Mouse (Mus musculus) kidney, postnatal 36 days (tissue): ENCODE measurements at regions not wholly inside any gene's neighbourhood (a gene's known extent, or its start where the extent isn't known, plus 50 kb on each side); places are given as distances from the start of the nearest gene placed in this dataset.

ENCODE experiments used
- DNase-seq, 2 experiments: peaks; one replicate each; pipeline ENCODE4 v3.0.0; 2021 to 2022; ENCODE audit warnings: mixed read lengths in 2 of 2

DNA sequence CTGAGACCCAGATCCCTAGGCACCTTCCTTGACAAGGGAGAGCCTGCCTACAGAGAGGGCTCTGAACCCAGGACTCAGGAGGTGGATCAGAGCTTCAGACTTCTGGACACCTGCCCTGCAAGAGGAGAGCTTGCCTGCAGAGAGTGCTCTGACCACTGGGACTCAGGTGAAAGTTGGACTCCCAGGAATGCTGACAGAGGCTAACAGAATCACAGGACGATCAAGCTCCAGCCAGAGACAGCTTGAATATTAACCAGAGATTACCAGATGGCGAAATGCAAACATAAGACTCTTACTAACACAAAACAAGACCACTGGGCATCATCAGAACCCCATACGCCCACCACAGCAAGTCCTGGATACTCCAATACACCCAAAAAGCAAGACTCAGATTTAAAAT is 600.8 kb downstream of the Ctag2 start:
- peak; percentile 13 to 44 for DNase-seq
